Mouse (Mus musculus) olfactory bulb, adult 2 months (tissue): ENCODE results near the gene C3.

Experiments
- CTCF ChIP-seq: fragments of 200-500 bp; IDR thresholded peaks from 2 replicates; pipeline ENCODE4 v1.5.1; 2012; ENCODE audit warnings: low read depth, mild to moderate bottlenecking, low read length, moderate library complexity; ENCODE audit not compliant: insufficient read depth
- POLR2A ChIP-seq: fragments of 200-500 bp; IDR thresholded peaks from 2 replicates; pipeline ENCODE4 v1.6.1; 2012; ENCODE audit warnings: mild to moderate bottlenecking, low read depth, low read length, moderate library complexity; ENCODE audit not compliant: insufficient read depth

GRCm38 (mm10) chr17:57170616-57171260 is 57.2 kb downstream of the C3 start:
- TF ChIP-seq POLR2A (no peak), CTCF (no peak)
